Mouse (Mus musculus) liver, embryonic 14.5 days (tissue): ENCODE results near the gene Acvr1b. TPM values are rescaled to one million over a fixed set of nuclear protein-coding genes. Genes with fewer than 3 reads are reported as not detected.

Experiments
- ATAC-seq: fragments of 200-750 bp; cut with Nextera tagmentation; 2 replicates; pipeline ENCODE4 v1.8.0; 2017; ENCODE audit warnings: moderate number of reproducible peaks, mild to moderate bottlenecking, moderate library complexity; ENCODE audit not compliant: insufficient read depth
- DNase-seq, 3 experiments: peaks; one replicate each; pipeline ENCODE4 v3.0.0-alpha.2; 2012 to 2013; ENCODE audit warnings: low read depth in 3 of 3, low spot score in 3 of 3
- H3K27ac ChIP-seq: fragments of 300-500 bp; sonication (generic); 2 replicates; pipeline ENCODE4 v1.5.1; 2014; ENCODE audit warnings: moderate library complexity, mild to moderate bottlenecking, control low read depth, inconsistent platforms
- H3K27me3 ChIP-seq: fragments of 300-500 bp; sonication (generic); 2 replicates; pipeline ENCODE4 v1.6.1; 2014; ENCODE audit warnings: mild to moderate bottlenecking, low read length, moderate library complexity; ENCODE audit not compliant: control insufficient read depth, insufficient read depth
- H3K36me3 ChIP-seq: fragments of 300-500 bp; sonication (generic); replicated peaks from 2 replicates; pipeline ENCODE4 v1.6.1; 2014; ENCODE audit warnings: low read depth; ENCODE audit not compliant: control insufficient read depth, insufficient read depth
- H3K4me1 ChIP-seq, 2 experiments: fragments of 200-500 bp in 1 of 2; fragments of 300-500 bp in 1 of 2; sonication (generic) in 1 of 2; replicated peaks; 2 replicates each; pipeline ENCODE4 v1.6.1; 2012 to 2014; ENCODE audit warnings: antibody characterized with exemption in 1 of 2, inconsistent platforms in 1 of 2, low read length in 1 of 2; ENCODE audit not compliant: control insufficient read depth in 2 of 2, insufficient read depth in 2 of 2
- H3K4me2 ChIP-seq: fragments of 300-500 bp; sonication (generic); 2 replicates; pipeline ENCODE4 v1.6.1; 2014; ENCODE audit warnings: low read depth, mild to moderate bottlenecking, control low read depth, moderate library complexity
- H3K4me3 ChIP-seq, 2 experiments: fragments of 200-500 bp in 1 of 2; fragments of 300-500 bp in 1 of 2; sonication (generic) in 1 of 2; 2 replicates each; pipeline ENCODE4 v1.5.1; 2012 to 2014; ENCODE audit warnings: low read depth in 2 of 2, low read length in 2 of 2, mild to moderate bottlenecking in 2 of 2, control low read depth in 1 of 2, inconsistent platforms in 1 of 2, moderate library complexity in 1 of 2; ENCODE audit not compliant: insufficient read depth in 1 of 2
- H3K9ac ChIP-seq: fragments of 300-500 bp; sonication (generic); replicated peaks from 2 replicates; pipeline ENCODE4 v1.6.1; 2014; ENCODE audit warnings: mild to moderate bottlenecking, control low read depth, moderate library complexity
- H3K9me3 ChIP-seq: fragments of 300-500 bp; sonication (generic); 2 replicates; pipeline ENCODE4 v1.6.1; 2016; ENCODE audit warnings: low read length, mixed read lengths; ENCODE audit not compliant: control insufficient read depth
- CTCF ChIP-seq: IDR thresholded peaks from 2 replicates; pipeline ENCODE4 v1.5.1; 2016; ENCODE audit warnings: antibody characterized with exemption, low read depth, control low read depth
- EP300 ChIP-seq: IDR thresholded peaks from 2 replicates; pipeline ENCODE4 v1.6.1; 2016; ENCODE audit warnings: antibody characterized with exemption, low read depth
- WGBS: fragments of 180-500 bp; shearing (Covaris S2); extraction: QIAGEN DNeasy Blood & Tissue Kit; methylation state at CpG from one replicate; pipeline ENCODE4 v1.1.7; 2014; ENCODE audit not compliant: insufficient replicate concordance; 5-methylcytosine and 5-hydroxymethylcytosine counted together
- polyA plus RNA-seq, 2 experiments: library from polyadenylated mRNA; depleted of rRNA in 1 of 2; stranded (reverse) in 1 of 2; unstranded in 1 of 2; fragments of >200 nt; fragmentation: Nextera tagmentation in 1 of 2; extraction: Ambion mirVana in 1 of 2; gene quantifications; 2 replicates each; pipeline versions ENCODE4 v1.2.1 to v1.2.3; 2012 to 2014

Gene Acvr1b
- polyA plus RNA-seq, 2 experiments = 1.3 to 3.2 TPM

- no peak for DNase-seq
- Histone ChIP-seq H3K27ac (no peak overlapping the region), H3K36me3 (no peaks in the 10 kb centered on the region), H3K4me1 (no peaks in the 10 kb centered on the region), H3K9ac (no peak overlapping the region), H3K4me3 (no peak overlapping the region), H3K4me2 (no peak overlapping the region), H3K9me3 (no peaks in the 10 kb centered on the region), H3K27me3 (no peaks in the 10 kb centered on the region)
- TF ChIP-seq EP300 (no peak), CTCF (no peak)
- WGBS = 78% methylated on average over 14 of the region's 14 CpGs
- no peak for ATAC-seq
Observed at GRCm38 (mm10) chr15:101210998-101211613, 37.2 kb downstream of the Acvr1b start.

- Histone ChIP-seq H3K4me1 (no peaks in the 10 kb centered on the region), H3K9me3 (no peaks in the 10 kb centered on the region), H3K27me3 (no peaks in the 10 kb centered on the region), H3K36me3 (no peaks in the 10 kb centered on the region), H3K4me3 (no peak overlapping the region), H3K4me2 (no peak overlapping the region), H3K9ac (no peak overlapping the region), H3K27ac (no peak overlapping the region)
- WGBS = 73% methylated on average over 14 of the region's 14 CpGs
- DNase-seq = no peak
- ATAC-seq = no peak
- TF ChIP-seq CTCF (no peak), EP300 (no peak)
Observed at GRCm38 (mm10) chr15:101212435-101212834, 38.6 kb downstream of the Acvr1b start.

- no peak overlapping the region for H3K4me3 ChIP-seq
- TF ChIP-seq CTCF (no peak), EP300 (no peak)
- 42% methylated on average over 2 of the region's 2 CpGs for WGBS
- DNase-seq = no peak
- no peaks in the 10 kb centered on the region for H3K27me3 ChIP-seq
- H3K27ac ChIP-seq = no peak overlapping the region
- no peak overlapping the region for H3K9ac ChIP-seq
- no peak for ATAC-seq
- no peaks in the 10 kb centered on the region for H3K36me3 ChIP-seq
- H3K4me1 ChIP-seq = no peaks in the 10 kb centered on the region
- no peak overlapping the region for H3K4me2 ChIP-seq
- H3K9me3 ChIP-seq = no peaks in the 10 kb centered on the region
Observed at GRCm38 (mm10) chr15:101215136-101215535, 41.3 kb downstream of the Acvr1b start.

GRCm38 (mm10) chr15:101216036-101216435, 42.2 kb downstream of the Acvr1b start:
- no peaks in the 10 kb centered on the region for H3K27me3 ChIP-seq
- TF ChIP-seq EP300 = no peak
- H3K4me1 ChIP-seq = no peaks in the 10 kb centered on the region
- no peak overlapping the region for H3K9ac ChIP-seq
- ATAC-seq (no peak), DNase-seq (no peak)
- no peak overlapping the region for H3K4me3 ChIP-seq
- H3K9me3 ChIP-seq = no peaks in the 10 kb centered on the region
- WGBS = 62% methylated on average over 4 of the region's 4 CpGs
- no peaks in the 10 kb centered on the region for H3K36me3 ChIP-seq
- H3K27ac ChIP-seq = no peak overlapping the region
- no peak overlapping the region for H3K4me2 ChIP-seq

GRCm38 (mm10) chr15:101220905-101221297, 47.0 kb downstream of the Acvr1b start:
- no peak overlapping the region for H3K4me2 ChIP-seq
- no peak overlapping the region for H3K27ac ChIP-seq
- H3K9ac ChIP-seq = no peak overlapping the region
- ATAC-seq (no peak), DNase-seq (no peak)
- H3K9me3 ChIP-seq = no peaks in the 10 kb centered on the region
- H3K4me3 ChIP-seq = no peak overlapping the region
- peaks cover 39% of the 10 kb centered on the region for H3K27me3 ChIP-seq
- H3K36me3 ChIP-seq = no peaks in the 10 kb centered on the region
- TF ChIP-seq EP300 (no peak), CTCF (no peak)
- H3K4me1 ChIP-seq = no peaks in the 10 kb centered on the region
- WGBS = 24% methylated on average over 8 of the region's 8 CpGs
